Mouse (Mus musculus): ENCODE measurements around the gene Gpn2. TPM values are rescaled to one million over a fixed set of nuclear protein-coding genes. Genes with fewer than 3 reads are reported as not detected.
A peak's percentile ranks its signal among the peaks of the same experiment; 100 is the strongest.

Gene Gpn2
- polyA plus RNA-seq (2015; fragmentation: Nextera tagmentation; extraction: Ambion mirVana), result 25.0 and 29.5 TPM in 2 replicates

DNA sequence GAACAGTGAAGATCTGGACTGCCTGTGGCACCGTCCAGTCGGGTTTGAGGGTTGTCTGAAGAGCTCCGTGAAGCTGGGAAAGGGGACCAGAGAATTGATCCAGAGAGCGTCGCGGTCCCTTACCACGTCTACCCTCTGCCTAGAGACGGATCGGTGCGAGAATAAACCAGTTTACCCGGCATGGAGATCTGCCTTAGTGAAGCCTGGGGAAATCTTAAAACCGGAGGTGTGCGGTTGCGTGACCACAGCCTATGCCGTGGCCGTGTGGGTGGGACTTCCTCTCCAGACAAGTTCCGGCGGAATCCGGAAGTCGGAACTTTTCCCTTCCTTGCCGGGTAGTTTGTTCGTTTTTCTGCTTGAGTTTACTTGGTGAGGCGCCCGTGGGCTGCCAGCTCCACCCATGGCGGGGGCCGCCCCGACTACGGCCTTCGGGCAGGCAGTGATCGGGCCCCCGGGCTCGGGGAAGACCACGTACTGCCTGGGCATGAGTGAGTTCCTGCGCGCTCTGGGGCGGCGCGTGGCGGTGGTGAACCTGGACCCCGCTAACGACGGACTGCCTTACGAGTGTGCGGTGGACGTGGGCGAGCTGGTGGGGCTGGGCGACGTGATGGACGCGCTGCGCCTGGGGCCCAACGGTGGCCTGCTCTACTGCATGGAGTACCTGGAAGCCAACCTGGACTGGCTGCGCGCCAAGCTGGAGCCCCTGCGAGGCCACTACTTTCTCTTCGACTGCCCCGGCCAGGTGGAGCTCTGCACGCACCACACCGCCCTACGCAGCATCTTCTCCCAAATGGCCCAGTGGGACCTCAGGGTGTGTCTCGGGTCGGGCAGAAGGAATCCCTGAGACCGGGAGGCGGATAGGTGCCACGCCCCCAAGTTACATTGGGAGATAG is at the start of gene Gpn2:
Gene Gpn2 (plus strand): TSS at position 304 of the 893 bp plus-strand sequence.
- peaks cover 73% of the 10 kb centered on the region for H3K36me3 ChIP-seq (ENCODE audit: poor library complexity, severe bottlenecking)

DNA sequence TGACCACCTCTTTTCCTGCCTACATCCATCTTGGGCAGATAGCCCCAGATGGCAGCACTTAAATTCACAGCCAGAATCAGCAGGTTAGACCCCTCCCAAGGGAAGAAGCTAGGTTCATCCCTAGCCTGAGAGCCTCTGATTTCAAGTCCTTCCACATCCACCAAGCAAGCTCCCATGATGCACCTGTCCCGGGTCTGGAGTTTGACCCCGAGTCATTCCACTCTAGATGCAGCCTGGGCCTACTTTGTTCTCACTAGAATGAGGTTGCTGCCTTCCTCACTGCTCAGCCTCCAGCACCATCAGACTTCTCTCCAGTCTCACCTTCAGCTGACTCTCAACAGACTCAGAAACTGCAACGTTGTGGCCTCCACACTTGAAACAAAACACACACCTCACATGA is 48.1 kb upstream of the Gpn2 start:
- no peak overlapping the region for H3K27ac ChIP-seq
- WGBS, result 87% methylated on average over 3 of the region's 3 CpGs
- H3K4me2 ChIP-seq, result no peak overlapping the region
- no peak overlapping the region for H3K9ac ChIP-seq
- H3K36me3 ChIP-seq (ENCODE audit: poor library complexity, severe bottlenecking), result peaks cover 99% of the 10 kb centered on the region
- H3K4me3 ChIP-seq, result no peak overlapping the region
- no peaks in the 10 kb centered on the region for H3K27me3 ChIP-seq
- H3K4me1 ChIP-seq, result no peaks in the 10 kb centered on the region
- no peaks in the 10 kb centered on the region for H3K9me3 ChIP-seq (replicated peaks)
- ATAC-seq, result no peak

More for the DNA sequence above, at the start of gene Gpn2:
- peak within 1 kb of the TSS; percentile 81 for H3K27ac ChIP-seq
- H3K4me2 ChIP-seq, result peak within 1 kb of the TSS; percentile 100
- 2% methylated on average over 65 of the region's 65 CpGs for WGBS
- H3K4me3 ChIP-seq, result peak within 1 kb of the TSS; percentile 87
- no peaks in the 10 kb centered on the region for H3K9me3 ChIP-seq (replicated peaks)
- ATAC-seq, result peak; percentile 94
- peak within 1 kb of the TSS; percentile 84 for H3K9ac ChIP-seq
- no peaks in the 10 kb centered on the region for H3K27me3 ChIP-seq
- H3K4me1 ChIP-seq, result peaks cover 18% of the 10 kb centered on the region

DNA sequence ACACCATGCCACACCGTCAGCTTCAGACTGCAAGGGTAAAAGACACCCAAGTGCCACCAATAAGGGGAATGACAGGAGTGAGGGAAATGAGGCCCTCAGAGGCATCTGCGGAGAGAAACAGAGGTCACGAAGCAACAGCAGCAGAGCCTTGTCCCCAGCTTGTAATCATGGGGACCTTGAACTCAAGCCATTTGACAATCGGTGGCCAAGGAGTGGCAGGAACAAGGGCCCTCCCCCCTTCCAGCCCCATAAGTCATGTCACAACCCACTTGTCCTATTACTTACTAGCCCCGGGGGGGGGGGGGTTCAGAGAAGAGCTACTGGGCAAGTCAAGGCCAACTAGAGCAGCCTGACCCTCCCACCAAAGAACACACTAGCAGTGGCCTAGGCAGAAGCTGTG is 47.5 kb upstream of the Gpn2 start:
- WGBS, result 95% methylated on average over 5 of the region's 5 CpGs

DNA sequence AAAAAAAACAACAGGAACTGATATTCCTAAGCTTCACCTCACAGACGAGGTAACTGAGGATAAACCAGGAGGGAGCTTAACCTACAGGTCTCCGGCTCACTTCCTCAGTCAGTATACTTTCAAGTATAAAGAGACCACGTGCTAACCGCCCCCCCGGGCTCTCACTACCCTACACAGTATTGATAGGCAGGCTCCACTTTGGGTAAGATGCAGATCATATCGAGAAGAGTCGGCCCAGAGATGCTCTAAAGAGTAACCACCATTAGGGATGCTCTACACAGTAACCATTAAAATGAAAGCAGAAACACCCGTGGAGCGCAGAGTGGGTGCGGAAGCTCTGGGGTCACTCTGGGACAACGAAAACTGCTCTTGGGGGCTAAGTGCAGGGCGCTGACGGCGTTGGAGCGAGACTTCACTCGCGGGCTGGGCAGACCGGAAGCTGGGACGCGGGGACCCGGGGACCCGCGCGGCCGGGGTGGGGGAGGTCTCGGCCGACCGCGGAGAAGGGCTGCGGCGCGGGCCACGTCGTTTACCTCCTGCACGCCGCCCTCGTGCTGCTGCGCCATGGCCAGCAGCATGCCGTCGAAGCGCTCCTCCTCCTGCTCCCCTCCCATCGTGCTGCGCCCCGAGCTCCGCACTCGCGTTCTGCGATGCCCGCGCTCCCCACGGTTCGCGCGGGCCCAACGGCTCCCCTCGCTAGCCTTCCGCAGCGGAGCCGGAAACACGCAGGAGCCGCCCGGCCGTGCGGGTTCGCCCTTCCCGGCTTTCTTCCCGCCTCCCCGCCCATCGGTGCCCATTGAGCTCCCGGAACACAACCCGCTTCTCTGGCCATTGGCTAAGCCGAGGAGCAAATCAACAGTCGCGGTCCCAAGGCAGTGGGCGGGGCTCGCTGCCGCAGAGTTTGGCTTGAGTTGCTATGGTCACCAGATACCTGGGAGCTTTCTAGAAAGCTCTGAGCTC is 38.6 kb upstream of the Gpn2 start, which contains the start of gene Nudc:
Gene Nudc (minus strand): TSS at position 725 of the 960 bp plus-strand sequence.
- Histone ChIP-seq H3K9me3 (replicated peaks) (no peaks in the 10 kb centered on the region), H3K4me1 (peaks cover 18% of the 10 kb centered on the region), H3K4me2 (peak within 1 kb of the TSS; percentile 81), H3K27me3 (no peaks in the 10 kb centered on the region), H3K36me3 (ENCODE audit: poor library complexity, severe bottlenecking) (peaks cover 32% of the 10 kb centered on the region), H3K27ac (peak within 1 kb of the TSS; percentile 59), H3K9ac (peak within 1 kb of the TSS; percentile 89), H3K4me3 (peak within 1 kb of the TSS; percentile 82)
- WGBS, result under 1% methylated on average over 65 of the region's 77 CpGs
- ATAC-seq, result peak; percentile 99

More for the DNA sequence above, 47.5 kb upstream of the Gpn2 start:
- Histone ChIP-seq H3K27ac (no peak overlapping the region), H3K36me3 (ENCODE audit: poor library complexity, severe bottlenecking) (peaks cover 98% of the 10 kb centered on the region), H3K27me3 (no peaks in the 10 kb centered on the region), H3K4me1 (no peaks in the 10 kb centered on the region), H3K9ac (no peak overlapping the region), H3K4me3 (no peak overlapping the region), H3K9me3 (replicated peaks) (no peaks in the 10 kb centered on the region), H3K4me2 (no peak overlapping the region)
- no peak for ATAC-seq

DNA sequence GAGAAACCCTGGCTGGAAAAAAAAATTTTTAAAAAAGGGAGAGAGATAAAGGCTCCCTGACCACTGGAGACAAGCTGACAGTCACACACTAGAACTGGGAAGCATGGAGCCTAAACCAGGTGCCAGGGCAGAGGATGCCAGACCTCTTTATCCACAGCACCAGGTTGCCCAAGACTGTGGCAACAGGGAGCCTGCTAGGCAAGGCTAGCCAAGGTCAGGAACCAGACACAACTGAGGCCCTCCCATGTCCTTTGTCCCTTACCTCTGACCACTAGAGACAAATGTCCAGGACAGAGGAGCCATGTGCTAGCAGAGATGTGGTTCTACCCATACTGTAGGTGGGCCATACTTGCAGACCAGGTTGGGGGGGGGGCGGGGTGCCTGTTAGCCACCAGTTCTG is 32.1 kb upstream of the Gpn2 start:
- no peaks in the 10 kb centered on the region for H3K9me3 ChIP-seq (replicated peaks)
- H3K27ac ChIP-seq, result no peak overlapping the region
- peaks cover 12% of the 10 kb centered on the region; the same call in 1 of the 2 replicates for H3K27me3 ChIP-seq
- no peaks in the 10 kb centered on the region for H3K36me3 ChIP-seq (ENCODE audit: poor library complexity, severe bottlenecking)
- ATAC-seq, result no peak
- H3K9ac ChIP-seq, result no peak overlapping the region
- no peaks in the 10 kb centered on the region for H3K4me1 ChIP-seq
- 68% methylated on average over 1 of the region's 1 CpGs for WGBS
- no peak overlapping the region for H3K4me2 ChIP-seq
- no peak overlapping the region for H3K4me3 ChIP-seq

DNA sequence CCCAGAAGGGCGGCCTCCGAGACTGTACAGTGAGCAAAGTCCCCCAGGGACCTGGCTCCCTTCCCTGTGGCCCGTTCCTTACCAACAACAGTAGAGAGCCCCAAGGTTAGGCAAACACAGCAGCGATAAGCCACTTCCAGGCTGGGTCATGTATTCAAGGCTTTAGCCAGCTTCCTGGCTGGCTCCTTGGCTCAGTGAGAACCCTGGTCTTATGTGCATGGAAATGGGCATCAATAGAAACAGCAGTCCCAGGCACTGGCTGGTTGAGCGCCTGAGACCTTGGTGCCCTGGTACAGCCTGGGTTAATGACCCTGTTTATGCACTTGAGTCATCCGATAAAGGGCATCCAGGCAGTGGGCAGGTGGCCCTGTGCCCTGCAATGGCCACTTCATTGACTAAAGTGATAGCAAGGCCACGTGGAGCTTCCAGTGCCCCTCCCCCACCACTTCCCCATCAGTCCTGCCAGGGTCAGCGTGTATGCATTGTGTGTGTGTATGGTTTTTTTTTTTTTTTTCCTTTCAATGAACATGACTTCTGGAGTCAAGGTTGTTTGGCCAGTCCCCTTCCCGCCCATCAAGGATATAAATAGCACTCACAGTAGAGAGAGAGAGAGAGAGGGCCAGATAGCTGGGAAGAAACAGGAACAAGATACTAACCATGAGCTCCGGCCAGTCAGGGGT is 31.3 kb upstream of the Gpn2 start, which contains the start of gene Nr0b2:
Gene Nr0b2 (plus strand): TSS at position 609 of the 680 bp plus-strand sequence.
- Histone ChIP-seq H3K9ac (no peak within 1 kb of the TSS), H3K27ac (no peak within 1 kb of the TSS), H3K4me1 (no peaks in the 10 kb centered on the region), H3K36me3 (ENCODE audit: poor library complexity, severe bottlenecking) (no peaks in the 10 kb centered on the region), H3K9me3 (replicated peaks) (no peaks in the 10 kb centered on the region), H3K4me3 (no peak within 1 kb of the TSS), H3K4me2 (no peak within 1 kb of the TSS), H3K27me3 (peaks cover 12% of the 10 kb centered on the region; the same call in 1 of the 2 replicates)
- 77% methylated on average over 10 of the region's 10 CpGs for WGBS
- no peak for ATAC-seq

DNA sequence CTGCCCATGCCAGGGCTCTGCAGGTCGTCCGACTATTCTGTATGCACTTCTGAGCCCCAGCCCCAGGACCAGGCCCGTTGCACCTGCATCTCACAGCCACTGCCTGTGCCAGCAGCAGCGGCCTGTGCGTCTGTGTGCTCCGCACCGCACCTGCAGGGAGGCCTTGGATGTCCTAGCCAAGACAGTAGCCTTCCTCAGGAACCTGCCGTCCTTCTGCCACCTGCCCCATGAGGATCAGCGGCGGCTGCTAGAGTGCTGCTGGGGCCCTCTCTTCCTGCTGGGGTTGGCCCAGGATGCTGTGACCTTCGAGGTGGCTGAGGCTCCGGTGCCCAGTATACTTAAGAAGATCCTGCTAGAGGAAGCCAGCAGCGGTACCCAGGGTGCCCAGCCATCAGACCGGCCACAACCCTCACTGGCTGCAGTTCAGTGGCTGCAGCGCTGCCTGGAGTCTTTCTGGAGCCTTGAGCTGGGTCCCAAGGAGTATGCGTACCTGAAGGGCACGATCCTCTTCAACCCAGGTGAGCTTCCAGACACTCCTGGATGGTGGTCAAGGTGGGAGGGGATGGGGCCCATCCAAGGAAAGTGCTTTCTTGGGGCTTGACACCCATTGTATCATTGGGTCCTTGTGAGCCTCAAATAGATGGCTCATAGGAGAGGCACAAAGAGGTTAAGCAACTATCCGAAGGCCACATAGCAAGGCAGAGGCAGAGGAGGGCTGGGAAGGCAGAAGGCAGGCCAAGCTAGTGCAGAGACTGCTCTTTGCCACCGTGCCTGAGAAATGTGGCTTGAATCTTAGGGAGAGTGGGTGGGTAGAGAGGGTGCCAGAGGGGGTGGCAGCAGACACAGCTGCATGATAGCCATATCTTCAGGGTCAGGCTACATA is 30.5 kb upstream of the Gpn2 start:
- no peak overlapping the region for H3K4me3 ChIP-seq
- H3K9me3 ChIP-seq (replicated peaks), result no peaks in the 10 kb centered on the region
- no peak overlapping the region for H3K9ac ChIP-seq
- WGBS, result 75% methylated on average over 19 of the region's 19 CpGs
- H3K27ac ChIP-seq, result no peak overlapping the region
- H3K4me1 ChIP-seq, result no peaks in the 10 kb centered on the region
- H3K36me3 ChIP-seq (ENCODE audit: poor library complexity, severe bottlenecking), result no peaks in the 10 kb centered on the region
- peaks cover 12% of the 10 kb centered on the region; the same call in 1 of the 2 replicates for H3K27me3 ChIP-seq
- no peak for ATAC-seq
- H3K4me2 ChIP-seq, result no peak overlapping the region

DNA sequence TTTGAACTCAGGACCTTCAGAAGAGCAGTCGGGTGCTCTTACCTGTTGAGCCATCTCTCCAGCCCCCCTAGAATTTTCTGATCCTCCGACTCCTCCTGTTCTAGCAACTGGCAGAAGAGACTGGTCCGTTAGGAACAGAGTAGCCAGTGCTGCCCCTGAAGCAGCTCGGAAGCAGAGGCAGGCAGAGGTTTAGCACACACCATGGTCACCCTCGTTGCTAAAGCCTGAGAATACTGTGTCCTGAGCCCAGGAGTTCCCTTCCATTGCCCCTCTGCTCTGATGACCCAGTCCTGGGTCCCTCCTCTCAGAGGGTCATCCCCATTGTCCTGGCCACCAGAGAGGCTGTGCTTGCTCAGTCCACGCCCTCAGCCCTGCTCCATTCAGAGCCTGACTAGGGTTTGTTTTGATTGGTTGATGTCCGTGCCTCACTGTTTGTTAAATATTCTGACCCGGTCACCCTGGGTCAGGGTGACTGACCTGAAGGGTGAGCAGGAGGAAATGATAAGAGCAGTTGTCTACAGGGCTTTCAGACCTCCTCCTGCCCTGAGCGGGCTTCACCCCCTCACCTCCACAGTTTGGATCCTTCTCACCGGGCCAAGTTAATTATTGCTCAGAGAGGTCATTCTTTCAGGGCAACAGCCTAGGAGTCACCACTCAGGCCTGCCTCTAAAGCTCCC is 27.0 kb upstream of the Gpn2 start:
- no peaks in the 10 kb centered on the region for H3K4me1 ChIP-seq
- H3K9me3 ChIP-seq (replicated peaks), result no peaks in the 10 kb centered on the region
- H3K4me2 ChIP-seq, result no peak overlapping the region
- H3K36me3 ChIP-seq (ENCODE audit: poor library complexity, severe bottlenecking), result no peaks in the 10 kb centered on the region
- 0 out of 2 replicates have a peak, but pooled peaks cover 4% of the 10 kb centered on the region for H3K27me3 ChIP-seq
- H3K4me3 ChIP-seq, result no peak overlapping the region
- no peak for ATAC-seq
- WGBS, result 43% methylated on average over 10 of the region's 10 CpGs
- no peak overlapping the region for H3K27ac ChIP-seq
- no peak overlapping the region for H3K9ac ChIP-seq

DNA sequence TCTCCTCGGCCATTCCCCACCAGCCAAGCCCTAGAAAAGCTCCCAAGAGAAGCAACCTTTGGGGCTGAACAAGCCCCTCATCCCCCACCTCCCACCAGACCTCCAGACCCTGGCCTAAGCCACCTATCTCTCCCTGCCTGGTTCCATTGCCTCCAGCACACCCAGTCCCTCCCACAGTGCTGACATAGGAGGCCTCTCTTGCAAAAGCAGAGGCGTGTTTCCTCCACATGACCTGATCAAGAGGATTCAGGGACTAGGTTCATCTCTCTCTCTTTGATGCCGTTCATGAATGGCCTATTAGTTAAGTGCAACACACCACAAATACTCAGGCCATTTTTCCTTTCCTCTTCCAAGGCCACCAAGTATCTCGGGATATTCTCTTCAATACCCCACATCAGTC is 24.3 kb upstream of the Gpn2 start:
- 75% methylated on average over 4 of the region's 4 CpGs for WGBS
- Histone ChIP-seq H3K4me3 (no peak overlapping the region), H3K4me1 (no peaks in the 10 kb centered on the region), H3K27ac (no peak overlapping the region), H3K9ac (no peak overlapping the region), H3K27me3 (0 out of 2 replicates have a peak, but pooled peaks cover 4% of the 10 kb centered on the region), H3K9me3 (replicated peaks) (no peaks in the 10 kb centered on the region; the same call in 1 of the 2 replicates), H3K36me3 (ENCODE audit: poor library complexity, severe bottlenecking) (no peaks in the 10 kb centered on the region), H3K4me2 (no peak overlapping the region)
- ATAC-seq, result no peak

DNA sequence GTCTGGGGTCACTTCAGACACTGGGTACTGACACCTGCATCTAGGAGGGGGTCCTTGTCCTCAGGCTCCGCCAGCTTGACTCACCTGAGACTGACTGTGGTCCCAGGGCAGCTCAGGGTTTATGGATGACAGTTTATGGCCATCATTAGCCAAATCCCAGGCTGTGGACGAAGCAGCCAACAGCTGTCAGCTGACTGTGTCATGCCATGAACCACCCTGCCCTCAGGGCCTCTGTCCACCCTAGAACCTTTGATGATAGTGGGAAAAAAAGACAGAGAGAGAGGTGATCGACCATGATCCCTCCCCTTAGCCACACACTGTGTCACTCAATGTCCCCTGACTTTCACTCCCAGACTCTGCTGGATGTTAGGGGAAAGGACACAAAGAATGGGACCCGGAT is 22.5 kb upstream of the Gpn2 start:
- Histone ChIP-seq H3K4me3 (no peak overlapping the region), H3K4me2 (no peak overlapping the region), H3K9ac (no peak overlapping the region), H3K9me3 (replicated peaks) (no peaks in the 10 kb centered on the region; the same call in 1 of the 2 replicates), H3K4me1 (no peaks in the 10 kb centered on the region), H3K36me3 (ENCODE audit: poor library complexity, severe bottlenecking) (no peaks in the 10 kb centered on the region), H3K27ac (no peak overlapping the region), H3K27me3 (no peaks in the 10 kb centered on the region)
- 70% methylated on average over 4 of the region's 4 CpGs for WGBS
- ATAC-seq, result no peak
